ENCODE assay signal across 11 mouse cellular contexts in genomic region chr5:91767886-91768285, GRCm38 (mm10).
"Had no signal": no experiment of that assay in that cellular context is flagged by ENCODE, and none has a peak within 500 bp of the region (broad histone marks: within the 10 kb centered on the region; RNA-seq: fewer than 3 reads in every experiment).

No protein-coding gene starts in this region.

- DNase-seq: kidney, adult 2 months; kidney, postnatal 25 days; left cerebral cortex, postnatal 4 days; liver, postnatal 0 days; lung, embryonic 14.5 days; lung, postnatal 36 days; midbrain, embryonic 14.5 days; right cerebral cortex, adult 18-20 months; right cerebral cortex, postnatal 14 days; spleen, adult 18-20 months; thymus, postnatal 25 days had no signal
